Mouse (Mus musculus): ENCODE results near the gene Auts2. TPM values are rescaled to one million over a fixed set of nuclear protein-coding genes. Genes with fewer than 3 reads are reported as not detected.

The Auts2 gene
- polyA plus RNA-seq, 1 experiment from 2014 or later, result 14.7 TPM

- WGBS, result 73% methylated on average over 2 of the region's 2 CpGs
- H3K9ac ChIP-seq (ENCODE audit: low read depth, low read length), result no peak overlapping the region
- H3K4me3 ChIP-seq (ENCODE audit: low read length), result no peak overlapping the region
- H3K27me3 ChIP-seq (replicated peaks; ENCODE audit: control insufficient read depth, insufficient read depth, low read length), result no peaks in the 10 kb centered on the region
- H3K4me1 ChIP-seq (ENCODE audit: control insufficient read depth, insufficient read depth, low read length), result no peaks in the 10 kb centered on the region
- H3K36me3 ChIP-seq (ENCODE audit: control insufficient read depth, insufficient read depth, low read length), result no peaks in the 10 kb centered on the region
- no peak for ATAC-seq
- no peaks in the 10 kb centered on the region for H3K9me3 ChIP-seq (ENCODE audit: control insufficient read depth, low read length)
- no peak overlapping the region for H3K27ac ChIP-seq (ENCODE audit: low read length)
- H3K4me2 ChIP-seq (ENCODE audit: low read depth, low read length), result no peak overlapping the region
Observed at GRCm38 (mm10) chr5:131828607-131829006, 714.5 kb downstream of the Auts2 start.

- Histone ChIP-seq H3K4me2 (ENCODE audit: low read depth, low read length) (no peak overlapping the region), H3K27ac (ENCODE audit: low read length) (peak overlapping the region; percentile 47; the same call in 1 of the 2 replicates), H3K27me3 (replicated peaks; ENCODE audit: control insufficient read depth, insufficient read depth, low read length) (no peaks in the 10 kb centered on the region), H3K4me3 (ENCODE audit: low read length) (no peak overlapping the region), H3K9ac (ENCODE audit: low read depth, low read length) (no peak overlapping the region), H3K4me1 (ENCODE audit: control insufficient read depth, insufficient read depth, low read length) (no peaks in the 10 kb centered on the region), H3K36me3 (ENCODE audit: control insufficient read depth, insufficient read depth, low read length) (no peaks in the 10 kb centered on the region), H3K9me3 (ENCODE audit: control insufficient read depth, low read length) (no peaks in the 10 kb centered on the region)
- WGBS, result 80% methylated on average over 8 of the region's 8 CpGs
- peak; percentile 71 for ATAC-seq
Observed at GRCm38 (mm10) chr5:131826362-131827261, 716.5 kb downstream of the Auts2 start.

- Histone ChIP-seq H3K4me1 (ENCODE audit: control insufficient read depth, insufficient read depth, low read length) (no peaks in the 10 kb centered on the region), H3K9me3 (ENCODE audit: control insufficient read depth, low read length) (no peaks in the 10 kb centered on the region), H3K4me2 (ENCODE audit: low read depth, low read length) (no peak overlapping the region), H3K27ac (ENCODE audit: low read length) (no peak overlapping the region), H3K27me3 (replicated peaks; ENCODE audit: control insufficient read depth, insufficient read depth, low read length) (no peaks in the 10 kb centered on the region), H3K9ac (ENCODE audit: low read depth, low read length) (no peak overlapping the region), H3K4me3 (ENCODE audit: low read length) (no peak overlapping the region), H3K36me3 (ENCODE audit: control insufficient read depth, insufficient read depth, low read length) (no peaks in the 10 kb centered on the region)
- ATAC-seq, result no peak
- WGBS, result 61% methylated on average over 3 of the region's 3 CpGs
Observed at GRCm38 (mm10) chr5:131825421-131825820, 717.7 kb downstream of the Auts2 start.

- WGBS, result 50% methylated on average over 11 of the region's 11 CpGs
- no peaks in the 10 kb centered on the region for H3K4me1 ChIP-seq (ENCODE audit: control insufficient read depth, insufficient read depth, low read length)
- H3K4me3 ChIP-seq (ENCODE audit: low read length), result no peak overlapping the region
- no peak overlapping the region for H3K27ac ChIP-seq (ENCODE audit: low read length)
- no peaks in the 10 kb centered on the region for H3K36me3 ChIP-seq (ENCODE audit: control insufficient read depth, insufficient read depth, low read length)
- ATAC-seq, result no peak
- no peaks in the 10 kb centered on the region for H3K27me3 ChIP-seq (replicated peaks; ENCODE audit: control insufficient read depth, insufficient read depth, low read length)
- H3K4me2 ChIP-seq (ENCODE audit: low read depth, low read length), result no peak overlapping the region
- H3K9me3 ChIP-seq (ENCODE audit: control insufficient read depth, low read length), result no peaks in the 10 kb centered on the region
- H3K9ac ChIP-seq (ENCODE audit: low read depth, low read length), result no peak overlapping the region
Observed at GRCm38 (mm10) chr5:131824197-131824991, 718.8 kb downstream of the Auts2 start.

- no peak for ATAC-seq
- 77% methylated on average over 4 of the region's 4 CpGs for WGBS
Observed at GRCm38 (mm10) chr5:131821461-131821860, 721.7 kb downstream of the Auts2 start.

GRCm38 (mm10) chr5:131819251-131819691 is 723.9 kb downstream of the Auts2 start:
- no peaks in the 10 kb centered on the region for H3K36me3 ChIP-seq (ENCODE audit: control insufficient read depth, insufficient read depth, low read length)
- WGBS, result 92% methylated on average over 15 of the region's 15 CpGs
- peaks cover 7% of the 10 kb centered on the region for H3K4me1 ChIP-seq (ENCODE audit: control insufficient read depth, insufficient read depth, low read length)
- no peak overlapping the region for H3K4me2 ChIP-seq (ENCODE audit: low read depth, low read length)
- H3K27ac ChIP-seq (ENCODE audit: low read length), result no peak overlapping the region
- H3K9ac ChIP-seq (ENCODE audit: low read depth, low read length), result no peak overlapping the region
- H3K9me3 ChIP-seq (ENCODE audit: control insufficient read depth, low read length), result no peaks in the 10 kb centered on the region
- H3K4me3 ChIP-seq (ENCODE audit: low read length), result no peak overlapping the region
- no peak for ATAC-seq
- no peaks in the 10 kb centered on the region for H3K27me3 ChIP-seq (replicated peaks; ENCODE audit: control insufficient read depth, insufficient read depth, low read length)

More at GRCm38 (mm10) chr5:131821461-131821860, 721.7 kb downstream of the Auts2 start:
- H3K9ac ChIP-seq (ENCODE audit: low read depth, low read length), result no peak overlapping the region
- H3K4me3 ChIP-seq (ENCODE audit: low read length), result no peak overlapping the region
- H3K36me3 ChIP-seq (ENCODE audit: control insufficient read depth, insufficient read depth, low read length), result no peaks in the 10 kb centered on the region
- no peaks in the 10 kb centered on the region for H3K4me1 ChIP-seq (ENCODE audit: control insufficient read depth, insufficient read depth, low read length)
- no peak overlapping the region for H3K27ac ChIP-seq (ENCODE audit: low read length)
- no peaks in the 10 kb centered on the region for H3K27me3 ChIP-seq (replicated peaks; ENCODE audit: control insufficient read depth, insufficient read depth, low read length)
- no peak overlapping the region for H3K4me2 ChIP-seq (ENCODE audit: low read depth, low read length)
- no peaks in the 10 kb centered on the region for H3K9me3 ChIP-seq (ENCODE audit: control insufficient read depth, low read length)

GRCm38 (mm10) chr5:131815498-131815897 is 727.6 kb downstream of the Auts2 start:
- ATAC-seq, result 0 out of 2 replicates have a peak, but pooled peaks have one; percentile 21
- Histone ChIP-seq H3K9ac (ENCODE audit: low read depth, low read length) (no peak overlapping the region), H3K4me1 (ENCODE audit: control insufficient read depth, insufficient read depth, low read length) (peaks cover 18% of the 10 kb centered on the region), H3K27me3 (replicated peaks; ENCODE audit: control insufficient read depth, insufficient read depth, low read length) (no peaks in the 10 kb centered on the region), H3K9me3 (ENCODE audit: control insufficient read depth, low read length) (no peaks in the 10 kb centered on the region), H3K36me3 (ENCODE audit: control insufficient read depth, insufficient read depth, low read length) (no peaks in the 10 kb centered on the region), H3K4me3 (ENCODE audit: low read length) (no peak overlapping the region), H3K27ac (ENCODE audit: low read length) (peak overlapping the region; percentile 93), H3K4me2 (ENCODE audit: low read depth, low read length) (no peak overlapping the region)
- WGBS, result 59% methylated on average over 3 of the region's 3 CpGs

- Histone ChIP-seq H3K4me1 (ENCODE audit: control insufficient read depth, insufficient read depth, low read length) (peaks cover 18% of the 10 kb centered on the region), H3K9ac (ENCODE audit: low read depth, low read length) (peak overlapping the region; percentile 53; the same call in 1 of the 2 replicates), H3K27ac (ENCODE audit: low read length) (peak overlapping the region; percentile 93), H3K27me3 (replicated peaks; ENCODE audit: control insufficient read depth, insufficient read depth, low read length) (no peaks in the 10 kb centered on the region), H3K36me3 (ENCODE audit: control insufficient read depth, insufficient read depth, low read length) (no peaks in the 10 kb centered on the region), H3K9me3 (ENCODE audit: control insufficient read depth, low read length) (no peaks in the 10 kb centered on the region), H3K4me2 (ENCODE audit: low read depth, low read length) (no peak overlapping the region), H3K4me3 (ENCODE audit: low read length) (no peak overlapping the region)
- ATAC-seq, result peak; percentile 72
- WGBS, result 43% methylated on average over 9 of the region's 9 CpGs
Observed at GRCm38 (mm10) chr5:131814503-131815003, 728.6 kb downstream of the Auts2 start.

- Histone ChIP-seq H3K9ac (ENCODE audit: low read depth, low read length) (0 out of 2 replicates have a peak overlapping the region, but pooled peaks have one; percentile 3), H3K36me3 (ENCODE audit: control insufficient read depth, insufficient read depth, low read length) (no peaks in the 10 kb centered on the region), H3K9me3 (ENCODE audit: control insufficient read depth, low read length) (no peaks in the 10 kb centered on the region), H3K4me3 (ENCODE audit: low read length) (no peak overlapping the region), H3K4me1 (ENCODE audit: control insufficient read depth, insufficient read depth, low read length) (peaks cover 18% of the 10 kb centered on the region), H3K27me3 (replicated peaks; ENCODE audit: control insufficient read depth, insufficient read depth, low read length) (no peaks in the 10 kb centered on the region), H3K4me2 (ENCODE audit: low read depth, low read length) (no peak overlapping the region), H3K27ac (ENCODE audit: low read length) (peak overlapping the region; percentile 58)
- 57% methylated on average over 10 of the region's 10 CpGs for WGBS
- ATAC-seq, result peak; percentile 73
Observed at GRCm38 (mm10) chr5:131813952-131814502, 729.1 kb downstream of the Auts2 start.
